Mouse (Mus musculus) layer of hippocampus, postnatal 10 days (tissue): ENCODE data around the gene Gdf15. TPM values are rescaled to one million over a fixed set of nuclear protein-coding genes. Genes with fewer than 3 reads are reported as not detected.

ENCODE experiments used
- DNase-seq, 2 experiments: peaks; one replicate each; pipeline ENCODE4 v3.0.0; 2021; ENCODE audit warnings: low spot score in 2 of 2
- long read RNA-seq: library from polyadenylated mRNA; stranded (forward); transcript quantifications from one replicate; pipeline ENCODE4 v2.0.0, GENCODE M21; 2023
- total RNA-seq, 2 experiments: library from RNA; stranded (reverse); gene quantifications; 2 replicates each; pipeline ENCODE4 v1.2.3; 2021

The Gdf15 gene
- total RNA-seq: not detected
- long read RNA-seq: 0 reads

DNA sequence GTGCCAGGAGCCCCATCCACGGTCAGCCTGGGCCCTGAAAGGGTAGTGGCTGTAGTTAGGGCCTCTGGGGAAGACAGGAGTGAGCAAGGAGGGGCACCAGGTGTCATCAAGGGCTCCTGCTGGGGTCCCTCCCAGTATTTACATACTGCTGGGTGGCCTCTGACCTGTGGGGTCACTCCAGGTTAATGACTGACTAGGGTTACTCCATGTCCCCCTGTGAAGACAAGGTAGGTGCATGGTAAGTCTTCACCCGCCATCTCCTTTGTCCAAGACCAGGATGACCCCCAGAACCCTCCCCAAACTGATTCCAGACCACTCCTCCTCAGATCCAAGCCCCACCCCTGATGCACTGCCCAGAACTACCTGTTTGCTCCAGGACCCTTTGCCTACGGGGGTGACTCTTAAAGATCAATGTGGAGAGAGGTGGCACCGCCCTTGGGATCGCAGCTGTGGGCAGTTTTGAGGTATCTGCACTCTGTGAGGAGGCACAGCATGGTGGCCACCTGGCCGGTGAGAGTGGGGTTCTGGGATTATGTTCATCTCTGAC lies at the start of gene Gdf15:
Gene Gdf15 (minus strand): TSS at position 111 of the 547 bp plus-strand sequence.
- DNase-seq: no peak

DNA sequence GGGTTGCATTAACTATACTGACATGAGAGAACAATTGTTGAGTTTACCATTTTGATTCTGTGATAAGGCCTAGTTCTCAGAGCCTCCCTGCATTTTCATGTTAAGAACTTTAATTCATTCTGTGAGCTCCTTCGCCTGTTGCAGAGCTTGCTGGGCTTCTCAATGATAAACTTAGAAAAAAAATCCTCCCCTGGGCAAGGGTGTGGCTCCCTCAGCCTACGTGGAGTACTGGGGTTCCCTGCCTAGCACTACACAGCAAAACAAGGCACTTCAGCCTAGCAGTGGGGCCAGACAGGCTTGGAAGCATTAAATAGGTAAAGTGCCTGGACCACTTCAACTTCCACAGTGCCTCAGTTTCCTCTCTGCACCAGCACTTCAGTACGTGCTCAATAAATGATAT lies 49.2 kb upstream of the Gdf15 start:
- DNase-seq: no peak

DNA sequence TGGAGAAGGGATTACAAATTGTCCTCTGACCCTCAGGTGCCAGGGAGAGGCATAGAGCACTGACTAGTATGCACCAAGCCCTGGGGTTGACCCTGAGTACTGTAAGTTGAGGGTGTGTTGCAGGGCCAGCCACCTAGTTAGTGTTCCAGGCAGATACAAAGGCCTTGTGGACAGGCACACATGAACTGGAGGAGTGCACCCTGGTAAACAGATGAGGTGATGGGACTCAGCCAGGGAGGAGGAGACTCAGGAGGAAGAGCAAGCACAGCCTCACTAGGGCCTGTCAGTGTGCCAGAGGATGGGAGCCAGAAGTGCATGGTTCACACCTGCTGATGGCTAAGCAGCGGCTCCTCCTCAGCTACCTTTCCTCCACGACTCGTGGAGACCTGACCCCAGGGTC lies 47.8 kb upstream of the Gdf15 start:
- DNase-seq: no peak

DNA sequence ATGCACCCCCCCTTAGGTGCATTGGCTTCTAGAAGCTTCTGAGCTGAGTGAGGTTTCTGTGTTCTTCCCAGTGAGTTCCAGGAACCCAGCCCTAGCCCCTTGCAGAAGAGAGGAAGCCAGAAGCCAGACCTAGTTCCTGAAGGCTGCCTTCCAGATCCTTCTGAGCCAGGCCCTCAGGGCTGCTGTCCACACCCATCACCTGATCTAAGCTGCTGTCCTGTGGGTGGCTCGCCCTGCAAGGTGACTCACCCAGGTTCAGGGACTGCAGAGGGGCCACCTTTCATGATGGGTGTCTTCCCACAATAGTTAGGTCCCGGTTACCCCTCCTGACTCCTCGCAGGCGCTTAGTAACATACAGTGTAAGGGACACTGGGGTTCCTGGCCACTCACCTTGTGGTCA lies 47.1 kb upstream of the Gdf15 start:
- no peak for DNase-seq

DNA sequence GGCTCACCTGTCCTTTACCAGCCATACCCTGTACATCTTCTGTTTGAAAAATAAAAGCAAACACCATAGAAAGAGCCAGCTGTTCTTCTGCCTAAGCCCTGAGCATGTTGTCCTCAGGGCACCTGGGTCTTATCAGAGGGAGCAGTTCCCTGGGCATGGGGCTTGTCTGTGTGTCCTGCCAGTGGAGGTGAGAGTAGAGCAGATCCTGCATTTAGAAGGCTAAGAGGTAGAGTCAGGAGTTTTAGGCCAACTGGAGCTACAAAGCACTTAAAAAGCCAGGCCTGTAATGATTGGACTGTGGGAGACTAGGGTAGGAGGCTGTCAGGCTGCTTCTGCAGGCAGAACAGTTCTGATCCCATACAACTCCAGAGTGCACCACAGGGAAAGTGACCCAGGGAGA lies 46.4 kb upstream of the Gdf15 start:
- no peak for DNase-seq

DNA sequence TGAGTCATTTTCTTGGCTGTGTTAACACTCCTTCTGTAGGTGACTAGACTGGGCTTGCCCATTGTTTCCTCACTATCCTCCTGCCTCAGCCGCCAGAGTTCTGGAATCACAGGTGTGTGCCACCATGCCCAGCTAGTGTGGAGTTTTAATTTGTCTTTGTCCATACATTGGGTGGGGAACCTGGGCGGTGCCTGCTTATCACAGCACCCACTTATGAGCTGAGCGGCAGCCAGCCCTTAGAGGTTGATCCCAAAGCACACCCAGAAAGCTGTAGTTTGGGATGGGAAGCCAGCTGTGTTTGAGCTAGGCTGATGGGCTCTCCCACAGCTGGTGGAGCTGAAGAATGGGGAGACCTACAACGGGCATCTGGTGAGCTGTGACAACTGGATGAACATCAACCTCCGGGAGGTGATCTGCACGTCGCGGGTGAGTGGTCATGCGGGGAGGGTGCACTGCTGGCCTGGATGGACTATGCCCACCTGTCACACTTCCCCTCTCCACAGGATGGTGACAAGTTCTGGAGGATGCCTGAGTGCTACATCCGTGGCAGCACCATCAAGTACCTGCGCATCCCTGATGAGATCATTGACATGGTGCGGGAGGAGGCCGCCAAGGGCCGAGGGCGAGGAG lies 45.3 kb upstream of the Gdf15 start:
- DNase-seq: no peak

DNA sequence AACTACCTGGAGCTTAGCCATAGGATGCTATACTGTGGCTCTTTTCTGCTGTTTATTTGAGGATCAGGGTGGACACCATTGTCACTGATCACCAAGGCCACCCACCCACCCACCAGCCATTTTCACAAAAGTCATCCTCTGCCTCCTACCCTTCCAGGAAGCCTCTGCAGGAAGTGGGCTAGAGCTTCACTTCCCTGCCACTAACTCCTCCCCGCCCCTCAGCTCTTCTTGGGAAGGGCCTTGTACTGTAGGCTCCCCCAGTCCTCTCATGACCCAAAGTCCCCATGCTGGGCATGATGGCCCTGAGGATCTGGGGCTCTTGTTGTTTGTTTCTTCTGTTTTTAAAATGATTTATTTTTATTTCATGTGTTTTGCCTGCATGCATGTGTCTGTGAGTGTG lies 43.1 kb upstream of the Gdf15 start:
- DNase-seq: no peak

DNA sequence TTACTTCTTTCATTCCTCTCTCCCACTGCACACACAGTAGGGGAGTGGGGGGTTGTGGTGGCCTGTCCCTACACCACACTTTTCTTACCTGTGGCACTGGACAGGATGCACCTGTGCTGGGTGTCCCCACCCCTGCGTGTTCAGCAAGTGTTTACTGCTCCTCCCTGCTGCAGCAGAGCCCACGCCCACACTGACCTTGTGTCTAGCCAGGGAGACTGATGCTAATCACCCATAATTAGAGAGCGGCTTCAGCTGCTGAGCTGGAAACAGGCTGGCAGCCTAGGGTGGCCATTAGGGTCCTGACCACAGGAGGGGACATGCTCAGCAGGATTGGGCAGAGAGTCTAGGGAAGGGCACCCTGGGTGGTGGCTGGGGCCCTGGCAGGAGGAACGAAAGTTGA lies 42.5 kb upstream of the Gdf15 start:
- no peak for DNase-seq

DNA sequence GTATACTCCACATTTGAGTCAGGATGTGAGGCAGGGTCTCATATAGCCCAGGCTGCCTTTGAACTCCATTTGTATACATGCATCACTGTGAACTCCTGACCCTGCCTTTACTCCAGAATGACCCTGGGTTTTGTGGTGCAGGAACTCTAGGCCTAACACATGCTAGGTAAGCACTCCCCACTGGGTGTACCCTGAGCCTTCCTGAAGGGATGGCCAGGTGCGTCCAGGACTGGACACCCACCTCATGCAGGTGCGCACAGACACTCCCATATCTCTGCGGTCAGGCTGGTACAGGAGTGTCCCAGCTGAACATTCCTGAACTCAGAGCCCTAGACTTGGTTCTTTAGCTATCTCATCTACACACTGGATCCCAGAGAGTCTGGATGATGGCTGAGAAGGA lies 41.9 kb upstream of the Gdf15 start:
- no peak for DNase-seq

DNA sequence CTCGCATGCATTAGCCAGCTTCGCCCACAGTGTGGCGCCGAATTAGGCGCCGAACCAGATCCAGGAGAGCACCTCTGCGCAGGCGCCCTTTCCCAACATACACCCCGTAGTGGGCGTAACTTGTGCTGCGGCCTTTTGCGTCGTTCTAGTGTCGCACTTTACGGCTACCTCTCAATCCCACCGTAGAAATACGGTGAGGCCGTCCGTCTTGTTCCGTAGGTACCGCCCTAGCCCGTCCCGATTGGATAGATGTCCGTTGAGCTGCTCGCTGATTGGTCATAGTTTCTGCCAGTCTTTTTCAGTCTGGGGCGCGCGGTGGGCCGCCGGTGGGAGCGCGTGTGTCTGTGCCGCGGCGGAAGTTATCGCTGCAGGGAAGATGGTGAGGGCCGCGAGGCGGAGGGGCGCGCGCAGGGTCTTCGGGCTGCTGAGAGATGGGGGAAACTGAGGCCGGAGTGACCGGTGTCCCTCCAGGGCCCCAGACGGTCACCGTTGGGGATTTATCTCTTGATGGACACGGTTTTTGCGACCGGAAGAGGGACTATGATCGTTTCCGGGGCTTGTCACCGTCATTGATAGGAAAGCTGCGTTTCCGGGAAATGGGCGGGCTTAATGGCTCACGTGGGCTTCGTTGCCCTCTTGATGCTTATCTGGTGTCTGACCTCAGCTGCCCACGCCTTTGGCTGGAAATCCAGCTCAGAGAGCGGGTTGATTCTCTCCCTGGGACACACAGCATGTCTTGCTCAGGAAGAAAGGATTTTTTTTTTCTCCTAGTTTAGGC lies 41.0 kb upstream of the Gdf15 start, which contains the start of gene Lsm4:
Gene Lsm4 (plus strand): TSS at position 170 of the 778 bp plus-strand sequence.
- DNase-seq: peak; percentile 99

DNA sequence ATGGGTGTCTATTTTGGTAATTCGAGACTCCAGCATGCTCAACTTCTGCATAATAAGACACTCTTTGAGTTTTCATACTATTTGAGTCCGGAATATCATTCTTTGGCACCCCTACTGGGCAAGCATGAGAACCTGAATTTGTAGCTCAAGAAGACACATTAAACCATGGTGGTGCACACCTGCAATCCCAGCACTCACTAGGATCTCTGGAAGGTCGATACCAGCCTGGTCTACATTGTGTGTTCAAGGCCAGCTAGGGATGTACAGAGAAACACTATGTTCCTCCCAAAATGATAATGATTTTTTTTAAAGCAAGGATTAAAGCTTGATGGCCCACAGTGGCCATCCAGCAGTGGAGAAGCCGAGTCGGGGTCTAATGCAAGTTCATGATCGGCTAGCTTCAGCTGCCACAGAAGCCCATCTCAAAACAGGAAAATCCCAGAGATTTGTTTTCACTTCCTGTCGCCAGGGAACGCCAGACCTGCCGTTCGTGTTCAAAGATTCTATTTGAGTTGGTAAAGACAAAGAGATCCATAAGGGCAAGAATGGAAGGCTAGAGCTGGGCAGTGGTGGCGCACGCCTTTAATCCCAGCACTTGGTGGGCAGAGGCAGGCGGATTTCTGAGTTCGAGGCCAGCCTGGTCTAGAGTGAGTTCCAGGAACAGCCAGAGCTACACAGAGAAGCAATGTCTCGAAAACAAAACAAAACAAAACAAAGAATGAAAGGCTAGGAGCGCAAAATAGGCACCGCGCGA lies 40.2 kb upstream of the Gdf15 start:
- DNase-seq: no peak

DNA sequence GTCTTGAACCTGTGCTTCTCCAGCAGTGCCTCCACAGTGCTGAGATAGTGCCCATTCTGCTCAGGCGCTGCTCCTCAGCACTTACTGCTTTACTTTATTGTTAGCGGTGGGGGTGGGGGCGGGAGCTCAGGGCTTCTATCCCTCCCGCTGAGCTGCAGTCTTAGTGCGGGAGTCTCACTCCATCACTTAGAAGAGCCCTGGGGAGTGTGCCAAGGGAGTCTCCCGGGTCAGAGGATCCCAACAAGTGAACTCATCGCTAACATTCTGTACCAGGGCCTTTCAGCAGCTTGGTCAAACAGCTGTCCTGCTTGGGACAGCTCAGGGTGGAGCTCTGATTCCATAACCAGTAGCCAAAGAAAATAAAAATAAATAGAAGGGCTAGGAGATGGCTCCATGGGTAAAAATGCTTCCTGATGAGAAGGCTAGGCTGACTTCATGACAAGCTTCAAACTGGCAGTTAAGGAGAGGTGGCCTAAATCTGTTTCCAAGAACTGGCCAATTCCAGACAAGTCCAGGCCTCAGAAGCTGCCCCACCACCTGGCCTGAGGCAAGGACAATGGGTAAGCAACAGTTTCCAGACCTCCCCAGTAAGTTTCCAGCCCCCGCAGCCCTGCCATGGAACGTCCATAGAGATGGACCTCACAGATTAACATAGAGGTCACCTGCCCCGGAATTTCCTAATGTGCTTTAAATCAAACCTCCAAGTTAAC lies 39.5 kb upstream of the Gdf15 start:
- DNase-seq: no peak

DNA sequence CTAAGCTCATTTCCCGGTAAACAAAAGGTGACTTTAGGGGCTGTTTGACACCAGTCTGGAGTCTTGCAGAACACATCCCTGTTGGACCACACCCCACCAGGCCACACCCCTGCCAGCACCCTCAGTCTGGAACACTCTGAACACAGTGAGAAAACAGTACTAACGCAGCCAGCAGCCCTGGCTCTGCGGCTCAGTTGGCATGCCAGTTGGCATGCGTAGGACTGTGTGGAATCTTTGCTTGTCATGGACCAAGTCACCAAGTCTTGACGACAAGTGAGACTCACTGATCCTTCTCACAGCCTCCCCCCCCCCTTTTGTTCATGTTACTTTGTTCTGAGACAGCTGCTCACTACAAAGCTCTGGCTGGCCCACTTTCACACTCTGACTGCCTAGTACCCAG lies 34.8 kb upstream of the Gdf15 start:
- peak; percentile 58 to 61 for DNase-seq

DNA sequence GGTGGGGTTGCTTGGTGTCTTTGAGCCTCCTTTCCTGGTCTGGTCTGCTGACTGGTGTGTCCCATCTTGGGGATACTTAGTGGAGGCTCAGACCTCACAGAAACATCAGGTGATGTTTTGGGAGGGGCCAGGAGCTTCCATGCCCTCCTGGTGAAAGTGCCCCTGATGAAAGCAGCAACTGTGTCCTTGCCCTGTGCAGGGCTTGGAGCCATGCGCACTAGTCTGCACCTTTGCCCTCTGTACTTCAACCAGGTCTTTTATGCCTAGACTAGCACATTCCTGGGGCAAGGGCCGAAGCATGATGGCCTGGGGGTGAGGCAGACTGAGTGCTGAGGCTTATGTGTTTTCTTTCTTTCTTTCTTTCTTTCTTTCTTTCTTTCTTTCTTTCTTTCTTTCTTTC lies 33.3 kb upstream of the Gdf15 start:
- no peak for DNase-seq

DNA sequence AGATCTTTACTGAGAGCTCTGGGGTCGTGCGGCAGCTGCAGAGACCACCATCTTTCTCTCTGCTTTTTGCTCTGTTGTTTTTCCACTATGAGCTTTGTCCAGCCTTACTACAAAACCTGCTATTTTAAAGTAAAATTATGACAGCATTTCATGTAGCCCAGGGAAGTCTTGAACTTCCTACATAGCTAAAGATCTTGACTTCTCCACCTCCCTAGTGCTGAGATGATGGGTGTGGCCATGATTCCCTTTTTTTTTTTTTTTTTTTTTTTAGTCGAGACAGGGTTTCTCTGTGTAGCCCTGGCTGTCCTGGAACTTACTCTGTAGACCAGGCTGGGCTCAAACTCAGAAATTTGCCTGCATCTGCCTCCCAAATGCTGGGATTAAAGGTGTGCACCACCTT lies 32.4 kb upstream of the Gdf15 start:
- DNase-seq: no peak

DNA sequence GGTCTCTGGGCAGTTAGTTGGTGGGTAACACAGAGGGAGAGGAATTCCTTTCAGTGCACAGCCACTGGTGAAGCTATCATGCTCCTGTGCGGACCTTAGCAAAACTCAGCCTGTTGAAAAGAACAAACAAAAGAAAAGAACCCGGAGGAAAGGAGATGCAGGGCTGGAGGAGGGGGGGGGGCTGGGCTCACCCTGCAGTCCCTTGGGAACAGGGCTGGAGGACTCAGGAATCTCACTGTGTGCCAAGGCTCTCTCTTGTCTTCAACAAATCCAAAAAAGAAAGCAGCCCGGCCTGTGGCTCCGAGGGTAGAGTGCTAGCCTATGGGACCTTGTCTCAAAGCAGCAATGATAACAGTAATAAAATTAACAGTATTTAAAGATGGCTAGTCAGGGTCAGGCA lies 31.4 kb upstream of the Gdf15 start:
- no peak for DNase-seq

DNA sequence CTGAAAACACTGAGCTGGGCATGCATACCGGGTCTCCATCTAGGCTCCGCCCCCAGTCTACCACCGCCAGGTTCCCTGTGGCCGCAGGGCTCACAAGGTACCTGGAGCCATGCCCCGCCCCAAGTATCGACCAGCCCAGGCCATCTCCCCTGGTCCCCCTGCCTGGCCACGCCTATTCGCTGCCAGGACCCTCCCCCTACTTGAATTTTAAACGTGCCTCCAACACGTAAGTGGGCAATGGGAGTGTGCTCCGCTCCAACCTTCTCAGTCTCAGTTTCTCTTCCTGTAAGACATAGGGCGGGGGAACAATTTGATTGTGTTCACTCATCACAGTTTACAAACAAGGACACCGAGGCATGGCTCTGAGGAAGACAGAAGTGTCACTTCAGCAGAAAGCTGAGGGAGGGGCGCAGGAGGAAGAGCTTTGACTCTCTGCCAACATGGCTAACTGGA lies 28.0 kb upstream of the Gdf15 start, which contains the start of gene Pgpep1:
Gene Pgpep1 (minus strand): TSS at position 116 of the 453 bp plus-strand sequence.
- DNase-seq: peak in 1 of 2 experiments; percentile 42

DNA sequence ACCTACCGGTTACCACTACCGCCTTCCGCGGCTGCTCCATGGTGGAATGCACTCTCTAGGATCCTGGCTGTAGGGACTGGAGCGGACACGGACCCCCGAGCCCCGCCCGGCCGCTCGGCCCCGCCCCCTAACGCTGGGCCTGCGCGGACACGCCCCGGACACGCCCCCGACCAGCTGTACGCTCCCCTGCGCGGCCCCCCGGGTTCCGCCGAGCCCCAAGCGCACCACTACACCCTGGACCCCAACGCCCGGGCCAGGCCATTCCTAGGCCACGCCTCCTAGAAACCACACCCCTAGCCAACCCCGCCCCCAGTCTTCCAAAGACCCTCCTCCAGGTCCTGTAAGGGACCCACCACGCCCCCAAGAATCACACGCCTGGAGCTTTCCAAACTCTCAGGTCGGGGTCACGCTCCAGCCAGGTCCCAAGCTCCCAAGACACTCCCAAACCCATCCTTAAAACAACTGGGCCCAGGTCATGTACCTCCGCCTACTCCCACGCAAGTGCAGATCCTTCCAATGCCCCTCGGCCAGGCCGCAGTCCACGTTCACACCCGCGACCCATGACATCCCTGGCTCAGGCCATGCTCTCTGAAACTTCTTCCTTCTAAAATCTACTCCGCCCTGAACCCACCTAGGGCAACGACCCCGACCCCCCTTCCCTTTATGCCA lies 27.5 kb upstream of the Gdf15 start:
- DNase-seq: peak; percentile 75 to 86

DNA sequence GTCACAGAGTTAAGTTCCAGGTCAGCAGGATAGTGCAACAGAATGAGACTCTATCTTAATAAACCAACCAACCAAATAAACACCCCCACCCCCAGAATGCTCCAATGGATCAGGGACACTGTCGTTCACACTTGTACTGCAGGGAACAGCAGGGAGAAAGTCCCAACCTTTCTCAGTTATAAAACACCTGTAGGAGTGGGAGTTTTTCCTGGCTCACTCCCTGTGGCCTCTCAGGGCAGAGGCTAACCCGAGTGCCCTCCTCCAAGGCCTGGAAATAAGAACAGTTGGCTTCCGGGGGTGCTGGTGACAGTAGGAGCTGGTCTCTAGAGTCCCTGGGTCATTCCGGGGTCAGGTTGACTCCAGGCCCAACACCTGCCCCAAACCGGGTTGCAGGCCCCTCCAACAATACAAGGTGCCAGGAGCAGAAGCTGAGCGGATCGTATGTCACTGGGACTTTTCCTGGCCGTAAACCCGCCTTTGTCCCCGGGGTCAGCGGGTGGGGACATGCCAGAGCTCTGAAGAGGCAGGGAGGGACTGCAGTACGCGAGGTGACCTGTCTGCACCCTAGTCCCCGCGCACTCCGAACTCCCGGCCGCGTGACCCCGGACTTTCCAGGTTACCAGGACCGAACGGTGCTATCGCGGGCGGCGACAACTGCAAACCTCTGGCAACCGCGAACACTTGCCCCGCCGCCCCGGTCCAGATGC lies 26.8 kb upstream of the Gdf15 start:
- no peak for DNase-seq

DNA sequence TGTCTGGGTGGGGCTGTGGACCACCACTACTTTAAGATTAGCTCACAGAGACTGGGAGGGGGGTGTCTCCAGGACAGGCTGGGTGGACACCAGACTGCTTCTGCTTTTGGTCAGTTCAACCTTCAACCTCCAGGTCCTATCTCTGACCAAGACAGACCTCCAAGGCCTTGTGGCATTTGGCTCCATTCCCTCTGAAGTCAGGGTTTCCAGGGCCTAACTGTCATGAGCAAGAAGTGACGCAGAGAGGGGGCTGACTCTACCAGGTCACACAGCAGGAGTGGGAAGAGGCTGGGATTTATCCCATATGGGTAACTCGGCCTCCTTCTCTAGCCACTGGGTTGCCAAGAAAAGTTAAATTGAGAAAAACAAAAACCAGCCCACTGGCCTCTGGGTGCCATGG lies 25.5 kb upstream of the Gdf15 start:
- no peak for DNase-seq
